Mouse (Mus musculus) erythroblast, embryonic 14.5 days (primary cell): Measurements from ENCODE around the gene Ndufa13. TPM values are rescaled to one million over a fixed set of nuclear protein-coding genes. Genes with fewer than 3 reads are reported as not detected.

Experiments used
- H3K27me3 ChIP-seq: 2 replicates; pipeline ENCODE4 v1.6.1; 2012; ENCODE audit warnings: inconsistent platforms; ENCODE audit not compliant: control insufficient read depth
- H3K36me3 ChIP-seq: 2 replicates; pipeline ENCODE4 v1.6.1; 2012; ENCODE audit warnings: mild to moderate bottlenecking, inconsistent platforms; ENCODE audit not compliant: control insufficient read depth
- H3K4me1 ChIP-seq: 2 replicates; pipeline ENCODE4 v1.6.1; 2012; ENCODE audit warnings: inconsistent platforms; ENCODE audit not compliant: control insufficient read depth
- H3K4me3 ChIP-seq: replicated peaks from 2 replicates; pipeline ENCODE3; 2012; ENCODE audit warnings: moderate library complexity, mild to moderate bottlenecking, inconsistent platforms
- H3K9me3 ChIP-seq: 2 replicates; pipeline ENCODE4 v1.6.1; 2012; ENCODE audit warnings: low read length, inconsistent platforms, mixed read lengths; ENCODE audit not compliant: control insufficient read depth
- GATA1 ChIP-seq: IDR thresholded peaks from 2 replicates; pipeline ENCODE4 v1.6.1; 2012; ENCODE audit warnings: low read length, inconsistent platforms, mixed read lengths
- TAL1 ChIP-seq: IDR thresholded peaks from 3 replicates; pipeline ENCODE4 v1.6.1; 2012; ENCODE audit warnings: low read length, inconsistent platforms, mixed read lengths
- polyA plus RNA-seq: library from polyadenylated mRNA; stranded (reverse); fragments of >175 nt; gene quantifications from 2 replicates; pipeline ENCODE4 v1.2.3, GENCODE M21; 2012

Gene Ndufa13
- polyA plus RNA-seq, 1 experiment = 19.7 TPM

DNA sequence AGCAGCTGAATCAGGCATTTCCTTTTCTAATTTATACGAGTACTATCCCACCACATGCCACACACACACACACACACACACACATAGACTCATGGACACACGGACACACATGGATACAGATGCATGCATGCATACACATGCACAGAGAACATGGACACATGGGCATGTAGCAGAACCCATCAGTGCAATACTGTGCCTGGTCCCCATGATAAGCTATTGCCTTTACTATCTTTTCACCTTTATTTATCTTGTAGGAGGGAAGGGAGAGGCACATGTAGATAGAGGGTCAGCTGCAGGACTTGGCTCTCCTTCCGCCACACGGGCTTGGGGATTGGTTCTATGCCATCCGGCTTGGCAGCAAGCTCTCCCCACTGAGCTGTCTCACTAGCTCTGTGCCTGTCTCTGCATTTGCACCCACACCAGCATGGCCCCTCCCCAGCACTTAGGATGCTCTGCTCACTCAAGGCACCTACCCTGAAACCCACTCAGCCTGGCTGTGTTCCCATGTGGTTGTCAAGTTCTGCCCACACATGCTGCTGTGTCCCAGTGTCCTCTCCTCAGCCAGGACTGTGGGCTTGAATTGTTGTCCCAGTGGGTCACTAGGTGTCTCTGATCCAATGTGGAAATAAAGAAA lies 38.9 kb downstream of the Ndufa13 start:
- TF ChIP-seq GATA1 = no peak
- TF ChIP-seq TAL1 = no peak
- no peak overlapping the region for H3K4me3 ChIP-seq
- peaks cover 17% of the 10 kb centered on the region for H3K4me1 ChIP-seq
- H3K9me3 ChIP-seq = no peaks in the 10 kb centered on the region
- no peaks in the 10 kb centered on the region for H3K27me3 ChIP-seq
- no peaks in the 10 kb centered on the region for H3K36me3 ChIP-seq

DNA sequence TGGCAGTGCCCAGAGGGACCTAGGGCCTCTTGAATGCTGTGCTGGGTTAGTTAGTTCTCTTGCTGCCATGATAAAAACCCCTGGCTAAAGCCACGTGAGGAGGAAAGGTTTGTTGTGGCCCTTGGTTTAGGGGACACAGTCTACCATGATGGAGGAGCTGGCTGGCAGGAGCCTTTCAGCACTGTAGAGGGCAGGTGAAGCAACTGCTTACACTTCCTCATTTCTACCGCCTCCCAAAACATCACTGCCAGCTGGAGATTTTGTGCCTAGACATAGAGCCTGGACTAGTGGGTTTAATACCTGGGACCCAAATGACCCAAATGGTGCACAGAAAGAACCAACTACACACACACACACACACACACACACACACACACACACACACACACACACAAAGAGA lies 41.1 kb downstream of the Ndufa13 start:
- peaks cover 17% of the 10 kb centered on the region for H3K4me1 ChIP-seq
- no peak overlapping the region for H3K4me3 ChIP-seq
- H3K27me3 ChIP-seq = no peaks in the 10 kb centered on the region
- TF ChIP-seq TAL1 = no peak
- TF ChIP-seq GATA1 = no peak
- no peaks in the 10 kb centered on the region for H3K36me3 ChIP-seq
- H3K9me3 ChIP-seq = no peaks in the 10 kb centered on the region

DNA sequence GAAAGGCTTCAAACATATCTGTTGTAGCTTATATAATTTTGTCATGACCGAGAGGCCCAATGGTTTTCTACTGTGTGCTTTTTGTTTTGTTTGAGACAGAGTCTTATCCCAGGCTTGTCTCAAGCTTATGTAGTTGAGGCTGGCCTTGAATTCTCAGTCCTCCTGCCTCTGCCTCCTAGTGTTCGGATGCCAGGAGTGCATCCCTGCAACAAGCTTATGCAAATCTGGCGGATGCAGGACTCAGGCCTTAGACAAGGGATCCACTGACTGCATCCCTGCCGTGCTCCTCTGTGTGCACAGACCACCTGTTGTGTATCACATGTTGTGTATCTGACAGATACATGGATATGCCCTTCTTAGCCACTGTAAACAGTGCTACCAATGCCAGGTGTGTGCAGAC lies 41.6 kb downstream of the Ndufa13 start:
- H3K9me3 ChIP-seq = no peaks in the 10 kb centered on the region
- H3K36me3 ChIP-seq = no peaks in the 10 kb centered on the region
- peaks cover 17% of the 10 kb centered on the region for H3K4me1 ChIP-seq
- no peak overlapping the region for H3K4me3 ChIP-seq
- no peaks in the 10 kb centered on the region for H3K27me3 ChIP-seq
- TF ChIP-seq TAL1 (no peak), GATA1 (no peak)

DNA sequence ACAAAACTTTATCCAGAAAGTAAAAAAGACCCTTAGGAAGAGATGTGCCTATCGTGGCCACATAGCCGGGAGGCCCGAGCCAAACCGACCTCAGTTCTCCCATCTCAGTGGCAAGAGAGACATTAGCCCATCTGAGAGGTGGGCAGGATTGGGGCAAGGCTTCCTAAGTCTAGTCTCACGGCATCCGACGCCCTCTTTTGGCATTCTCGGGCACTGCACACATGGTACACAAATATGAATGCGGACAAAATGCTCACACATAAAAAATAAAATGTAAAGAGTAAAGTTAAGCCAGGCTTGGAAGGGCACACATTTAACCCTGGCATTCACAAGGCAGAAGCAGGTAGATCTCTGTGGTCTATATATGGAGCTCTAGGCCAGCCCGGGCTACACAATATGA lies 48.5 kb downstream of the Ndufa13 start:
- Histone ChIP-seq H3K9me3 (no peaks in the 10 kb centered on the region), H3K4me1 (peaks cover 33% of the 10 kb centered on the region)

GRCm38 (mm10) chr8:69850926-69851506 lies 51.3 kb downstream of the Ndufa13 start:
- Histone ChIP-seq H3K36me3 (no peaks in the 10 kb centered on the region), H3K9me3 (no peaks in the 10 kb centered on the region), H3K27me3 (no peaks in the 10 kb centered on the region), H3K4me3 (peak overlapping the region; percentile 3), H3K4me1 (peaks cover 40% of the 10 kb centered on the region)
- TF ChIP-seq TAL1 = no peak

More for the DNA sequence above, 48.5 kb downstream of the Ndufa13 start:
- no peak for TF ChIP-seq TAL1
- TF ChIP-seq GATA1 = no peak
- Histone ChIP-seq H3K4me3 (no peak overlapping the region), H3K27me3 (no peaks in the 10 kb centered on the region), H3K36me3 (no peaks in the 10 kb centered on the region)

DNA sequence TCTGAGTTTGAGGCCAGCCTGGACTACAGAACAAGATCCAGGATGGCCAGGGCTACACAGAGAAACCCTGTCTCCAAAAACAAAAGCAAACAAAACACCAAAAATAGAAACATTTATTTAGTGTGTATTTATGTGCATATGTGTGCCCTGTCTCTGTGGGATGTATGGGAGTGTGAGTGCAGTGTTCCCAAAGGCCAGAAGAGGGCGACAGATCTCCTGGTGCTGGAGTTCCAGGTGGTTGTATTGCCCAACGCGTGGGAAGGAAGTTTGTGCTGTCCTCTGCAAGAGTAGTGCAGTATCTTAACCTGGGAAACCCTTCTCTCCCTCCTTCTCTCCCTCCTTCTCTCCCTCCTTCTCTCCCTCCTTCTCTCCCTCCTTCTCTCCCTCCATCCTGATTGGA lies 52.5 kb downstream of the Ndufa13 start:
- TF ChIP-seq GATA1 = no peak
- no peak for TF ChIP-seq TAL1
- H3K4me3 ChIP-seq = no peak overlapping the region
- no peaks in the 10 kb centered on the region for H3K9me3 ChIP-seq
- H3K4me1 ChIP-seq = peaks cover 40% of the 10 kb centered on the region
- no peaks in the 10 kb centered on the region for H3K36me3 ChIP-seq
- no peaks in the 10 kb centered on the region for H3K27me3 ChIP-seq

DNA sequence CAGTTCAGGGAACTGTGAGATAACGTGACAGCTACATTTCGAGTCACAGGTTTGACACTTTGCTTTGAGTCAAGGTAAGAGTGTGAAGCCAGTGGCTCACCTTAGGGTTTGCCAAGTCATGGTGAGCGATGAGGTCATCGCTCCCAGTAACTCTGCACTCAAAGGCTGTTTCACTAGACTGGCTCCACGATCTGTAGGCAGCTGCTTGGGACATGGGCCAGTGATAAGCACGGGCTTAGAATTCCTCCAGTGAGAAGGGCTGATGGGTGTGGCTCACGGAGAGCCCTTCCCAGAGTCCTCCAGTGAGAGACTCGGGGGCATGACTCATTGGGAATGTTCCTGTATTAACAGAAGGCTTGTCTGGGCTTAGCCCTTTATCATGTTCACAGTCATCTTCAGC lies 53.4 kb downstream of the Ndufa13 start:
- Histone ChIP-seq H3K4me3 (no peak overlapping the region), H3K9me3 (no peaks in the 10 kb centered on the region), H3K4me1 (peaks cover 42% of the 10 kb centered on the region), H3K36me3 (no peaks in the 10 kb centered on the region), H3K27me3 (no peaks in the 10 kb centered on the region)
- TF ChIP-seq TAL1 = no peak
- no peak for TF ChIP-seq GATA1

- peaks cover 42% of the 10 kb centered on the region for H3K4me1 ChIP-seq
- no peaks in the 10 kb centered on the region for H3K27me3 ChIP-seq
- no peak overlapping the region for H3K4me3 ChIP-seq
- TF ChIP-seq TAL1 (no peak), GATA1 (no peak)
- no peaks in the 10 kb centered on the region for H3K36me3 ChIP-seq
- H3K9me3 ChIP-seq = no peaks in the 10 kb centered on the region
Observed at GRCm38 (mm10) chr8:69847167-69848065, 54.9 kb downstream of the Ndufa13 start.

Other genes with a start within 250 kb of the Ndufa13 start
- not detected in 2 replicates for gene Zfp964, start 248.1 kb downstream of the Ndufa13 start, polyA plus RNA-seq
- gene Zfp869, start 191.8 kb downstream of the Ndufa13 start, polyA plus RNA-seq = 0.08 and 0.14 TPM in 2 replicates
- 0.10 TPM in 1 of 2 replicates, not detected in the other for gene Zfp963, start 152.6 kb downstream of the Ndufa13 start, polyA plus RNA-seq
- gene Gm20422, start 127.7 kb downstream of the Ndufa13 start, polyA plus RNA-seq = not detected in 2 replicates
- gene Atp13a1, start 111.4 kb downstream of the Ndufa13 start, polyA plus RNA-seq = 2.2 and 2.3 TPM in 2 replicates
- gene Zfp866, start 111.4 kb downstream of the Ndufa13 start, polyA plus RNA-seq = 0.07 and 0.09 TPM in 2 replicates
- 0.22 and 0.32 TPM in 2 replicates for gene Gmip, start 93.9 kb downstream of the Ndufa13 start, polyA plus RNA-seq
- gene Lpar2, start 80.1 kb downstream of the Ndufa13 start, polyA plus RNA-seq = 0.01 TPM in 1 of 2 replicates, not detected in the other
- gene Pbx4, start 70.1 kb downstream of the Ndufa13 start, polyA plus RNA-seq = 0.13 and 0.24 TPM in 2 replicates
- gene Cilp2, start 14.9 kb downstream of the Ndufa13 start, polyA plus RNA-seq = not detected in 2 replicates
- gene Tssk6, start 374 bp downstream of the Ndufa13 start, polyA plus RNA-seq = 0.10 and 0.18 TPM in 2 replicates
- gene Yjefn3, start 154 bp upstream of the Ndufa13 start, polyA plus RNA-seq = 0.17 and 0.58 TPM in 2 replicates
- 5.9 and 8.1 TPM in 2 replicates for gene Gatad2a, start 93.8 kb upstream of the Ndufa13 start, polyA plus RNA-seq
- 1.5 TPM in 2 replicates for gene Mau2, start 140.2 kb upstream of the Ndufa13 start, polyA plus RNA-seq
- 4.0 TPM in 2 replicates for gene Sugp1, start 140.3 kb upstream of the Ndufa13 start, polyA plus RNA-seq
- 0.03 TPM in 1 of 2 replicates, not detected in the other for gene Tm6sf2, start 170.4 kb upstream of the Ndufa13 start, polyA plus RNA-seq
- not detected in 2 replicates for gene Hapln4, start 180.9 kb upstream of the Ndufa13 start, polyA plus RNA-seq
- gene Ncan, start 218.3 kb upstream of the Ndufa13 start, polyA plus RNA-seq = not detected in 2 replicates
- gene Nr2c2ap, start 228.8 kb upstream of the Ndufa13 start, polyA plus RNA-seq = 0.21 and 0.41 TPM in 2 replicates
- gene Rfxank, start 236.6 kb upstream of the Ndufa13 start, polyA plus RNA-seq = 1.8 and 2.5 TPM in 2 replicates
- 2.9 and 4.0 TPM in 2 replicates for gene Borcs8, start 236.9 kb upstream of the Ndufa13 start, polyA plus RNA-seq
- 0.14 and 0.29 TPM in 2 replicates for gene Mef2b, start 237.2 kb upstream of the Ndufa13 start, polyA plus RNA-seq